14 mouse cellular contexts compared by ENCODE assay signal in the genomic region with DNA sequence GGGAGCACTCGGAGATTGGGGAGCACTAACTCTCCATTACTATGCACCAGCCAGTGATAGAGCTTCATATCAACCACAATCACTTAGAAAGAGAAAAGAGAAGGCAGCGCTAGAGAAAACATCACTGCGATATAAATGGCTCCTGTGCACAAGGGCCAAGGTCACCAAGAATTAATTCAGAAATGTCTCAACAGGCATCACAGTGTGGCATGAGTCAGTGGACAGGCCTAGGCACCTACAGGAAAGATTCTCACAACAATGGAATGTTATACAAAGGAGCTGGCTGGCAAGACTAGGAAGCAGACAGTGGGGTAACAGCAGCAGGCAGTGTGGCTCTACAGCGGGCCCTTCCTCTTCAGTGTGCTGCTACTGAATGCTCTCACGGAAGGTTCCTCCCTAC.
A peak's percentile ranks its signal among the peaks of the same experiment; 100 is the strongest.
DNase-seq lines count a peak whose midpoint lies in the region.
"Had no signal": no experiment of that assay in that cellular context is flagged by ENCODE, and none has a peak within 500 bp of the region (broad histone marks: within the 10 kb centered on the region; RNA-seq: fewer than 3 reads in every experiment).

No protein-coding gene starts in this region.

- DNase-seq in adrenal gland, adult 2 months, result peak; percentile 60
- DNase-seq in adrenal gland, postnatal 4 days (ENCODE audit: low spot score in 2 of 2), result no peak
- DNase-seq in urinary bladder, postnatal 14 days (ENCODE audit: low spot score), result peak; percentile 48
- no peak for DNase-seq in urinary bladder, postnatal 4 days (ENCODE audit: low spot score in 2 of 2)
- DNase-seq in adrenal gland, postnatal 14 days, result peak; percentile 16
- no peak for DNase-seq in lung, postnatal 25 days (ENCODE audit: low spot score)
- DNase-seq: B cell, adult 2 months; cerebellum, adult 18-20 months; cerebellum, adult 9-10 months; cerebellum, postnatal 14 days; forebrain, postnatal 0 days; gastrocnemius, adult 2 months; gastrocnemius, postnatal 14 days; heart, adult 11 months had no signal

Comparison
In these comparisons a context has a peak if more than half of its experiments do, and no peak if none do; other contexts are left out.
1. DNase-seq: peak in adrenal gland, adult 2 months (single experiment), urinary bladder, postnatal 14 days (single experiment) and adrenal gland, postnatal 14 days (single experiment); none in adrenal gland, postnatal 4 days (0 of 2), urinary bladder, postnatal 4 days (0 of 2) and lung, postnatal 25 days (single experiment).